Mouse (Mus musculus) MEL (cell line): ENCODE data around the gene Zfp189. TPM values are rescaled to one million over a fixed set of nuclear protein-coding genes. Genes with fewer than 3 reads are reported as not detected.

ENCODE experiments used
- DNase-seq: peaks from one replicate; pipeline ENCODE4 v3.0.0; 2011; ENCODE audit warnings: low read depth, low spot score
- H3K27ac ChIP-seq: 2 replicates; pipeline ENCODE4 v1.5.1; 2012; ENCODE audit warnings: low read depth, mild to moderate bottlenecking, control low read depth, low read length, moderate library complexity; ENCODE audit not compliant: control insufficient read depth
- H3K27me3 ChIP-seq, 2 experiments: fragments of 150-350 bp in 1 of 2; sonication (generic) in 1 of 2; 2 replicates each; pipeline ENCODE4 v1.6.1; 2012; ENCODE audit warnings: low read length in 2 of 2, mild to moderate bottlenecking in 2 of 2, improper control_type of control experiment in 1 of 2, moderate library complexity in 1 of 2; ENCODE audit not compliant: insufficient read depth in 2 of 2, control insufficient read depth in 1 of 2
- H3K36me3 ChIP-seq, 2 experiments: 2 replicates each; pipeline ENCODE4 v1.6.1; 2012 to 2014; ENCODE audit warnings: low read length in 2 of 2, improper control_type of control experiment in 1 of 2, inconsistent platforms in 1 of 2, mild to moderate bottlenecking in 1 of 2; ENCODE audit not compliant: insufficient read depth in 2 of 2, control insufficient read depth in 1 of 2
- H3K4me1 ChIP-seq, 2 experiments: fragments of 150-350 bp in 1 of 2; sonication (generic) in 1 of 2; 2 replicates each; pipeline ENCODE4 v1.6.1; 2012; ENCODE audit warnings: low read length in 2 of 2, improper control_type of control experiment in 1 of 2, mild to moderate bottlenecking in 1 of 2; ENCODE audit not compliant: insufficient read depth in 2 of 2, control insufficient read depth in 1 of 2
- H3K4me3 ChIP-seq, 2 experiments: fragments of 150-350 bp in 1 of 2; sonication (generic) in 1 of 2; 2 replicates each; pipeline ENCODE4 v1.5.1; 2012; ENCODE audit warnings: low read depth in 2 of 2, low read length in 2 of 2, mild to moderate bottlenecking in 2 of 2, moderate library complexity in 2 of 2, control low read depth in 1 of 2, improper control_type of control experiment in 1 of 2; ENCODE audit not compliant: control insufficient read depth in 1 of 2, insufficient read depth in 1 of 2
- H3K79me2 ChIP-seq: 2 replicates; pipeline ENCODE4 v1.6.1; 2012; ENCODE audit warnings: mild to moderate bottlenecking, low read length, moderate library complexity; ENCODE audit not compliant: control insufficient read depth, poor library complexity, insufficient read depth
- H3K9ac ChIP-seq: 2 replicates; pipeline ENCODE4 v1.6.1; 2012; ENCODE audit warnings: low read depth, mild to moderate bottlenecking, control low read depth, low read length, moderate library complexity; ENCODE audit not compliant: control insufficient read depth, poor library complexity, severe bottlenecking
- H3K9me3 ChIP-seq: fragments of 150-350 bp; sonication (generic); replicated peaks from 2 replicates; pipeline ENCODE4 v1.6.1; 2012; ENCODE audit warnings: mild to moderate bottlenecking, low read length, improper control_type of control experiment, moderate library complexity; ENCODE audit not compliant: insufficient read depth
- BHLHE40 ChIP-seq: IDR thresholded peaks from 2 replicates; pipeline ENCODE4 v1.6.1; 2012; ENCODE audit warnings: low read depth, mild to moderate bottlenecking, inconsistent platforms, low read length, improper control_type of control experiment, borderline replicate concordance
- CHD2 ChIP-seq: IDR thresholded peaks from 2 replicates; pipeline ENCODE4 v1.6.1; 2011; ENCODE audit warnings: low read length, improper control_type of control experiment
- CTCF ChIP-seq, 3 experiments: IDR thresholded peaks in 2 of 3; conservative IDR thresholded peaks in 1 of 3; 2 replicates each; pipeline ENCODE4 v1.5.1; 2011 to 2012; ENCODE audit warnings: low read length in 3 of 3, low read depth in 2 of 3, mild to moderate bottlenecking in 2 of 3, improper control_type of control experiment in 1 of 3, inconsistent platforms in 1 of 3, mixed read lengths in 1 of 3, moderate library complexity in 1 of 3; ENCODE audit not compliant: control insufficient read depth in 1 of 3, insufficient read depth in 1 of 3, poor library complexity in 1 of 3, severe bottlenecking in 1 of 3
- E2F4 ChIP-seq: IDR thresholded peaks from 2 replicates; pipeline ENCODE4 v1.6.1; 2011; ENCODE audit warnings: low read depth, low read length, improper control_type of control experiment, borderline replicate concordance
- ELF1 ChIP-seq: IDR thresholded peaks from 2 replicates; pipeline ENCODE4 v1.6.1; 2014; ENCODE audit warnings: low read depth, mild to moderate bottlenecking, inconsistent platforms, low read length, improper control_type of control experiment, moderate library complexity
- HCFC1 ChIP-seq: IDR thresholded peaks from 2 replicates; pipeline ENCODE4 v1.6.1; 2012; ENCODE audit warnings: low read depth, mild to moderate bottlenecking, inconsistent platforms, low read length, improper control_type of control experiment, moderate library complexity
- KAT2A ChIP-seq: conservative IDR thresholded peaks from 2 replicates; pipeline ENCODE4 v1.6.1; 2012; ENCODE audit warnings: low read depth, low read length, improper control_type of control experiment, inconsistent platforms
- NRF1 ChIP-seq: IDR thresholded peaks from 2 replicates; pipeline ENCODE4 v1.6.1; 2014; ENCODE audit warnings: low read depth, mild to moderate bottlenecking, inconsistent platforms, low read length, improper control_type of control experiment, moderate library complexity; ENCODE audit not compliant: poor library complexity, insufficient read depth, severe bottlenecking
- POLR2AphosphoS2 ChIP-seq: IDR thresholded peaks from 2 replicates; pipeline ENCODE4 v1.6.1; 2011; ENCODE audit warnings: low read length, improper control_type of control experiment
- UBTF ChIP-seq: IDR thresholded peaks from 2 replicates; pipeline ENCODE4 v1.6.1; 2012; ENCODE audit warnings: low read depth, mild to moderate bottlenecking, inconsistent platforms, low read length, improper control_type of control experiment, moderate library complexity, borderline replicate concordance; ENCODE audit not compliant: insufficient read depth
- ZC3H11A ChIP-seq: IDR thresholded peaks from 2 replicates; pipeline ENCODE4 v1.6.1; 2012; ENCODE audit warnings: low read depth, mild to moderate bottlenecking, inconsistent platforms, low read length, improper control_type of control experiment
- ZMIZ1 ChIP-seq: IDR thresholded peaks from 2 replicates; pipeline ENCODE4 v1.6.1; 2012; ENCODE audit warnings: low read depth, mild to moderate bottlenecking, inconsistent platforms, low read length, improper control_type of control experiment, moderate library complexity
- ZNF384 ChIP-seq: IDR thresholded peaks from 2 replicates; pipeline ENCODE4 v1.6.1; 2012; ENCODE audit warnings: low read depth, mild to moderate bottlenecking, inconsistent platforms, low read length, improper control_type of control experiment
- polyA plus RNA-seq, 2 experiments: library from polyadenylated mRNA; stranded (reverse) in 1 of 2; unstranded in 1 of 2; fragments of >175 nt in 1 of 2; fragments of >200 nt in 1 of 2; gene quantifications; 2 replicates each; pipeline versions ENCODE4 v1.2.1 to v1.2.4; 2012; ENCODE audit warnings: low replicate concordance in 2 of 2, low read depth in 1 of 2; ENCODE audit not compliant: insufficient read length in 2 of 2, insufficient read depth in 1 of 2, missing spikeins in 1 of 2
- total RNA-seq: library from RNA; depleted of rRNA; stranded (reverse); fragments of 300-350 nt; gene quantifications from 2 replicates; pipeline ENCODE4 v1.2.3, GENCODE M21; 2012

The Zfp189 gene
- total and polyA plus RNA-seq, 3 experiments: 3.3 to 5.3 TPM; not detected in 1

- H3K27ac ChIP-seq: no peak overlapping the region
- H3K27me3 ChIP-seq: peaks cover 2 to 4% of the 10 kb centered on the region in 2 experiments; a peak in 3 of 4 replicates
- H3K9ac ChIP-seq: no peak overlapping the region
Measured at GRCm38 (mm10) chr4:49547544-49548219, 26.7 kb downstream of the Zfp189 start.

DNA sequence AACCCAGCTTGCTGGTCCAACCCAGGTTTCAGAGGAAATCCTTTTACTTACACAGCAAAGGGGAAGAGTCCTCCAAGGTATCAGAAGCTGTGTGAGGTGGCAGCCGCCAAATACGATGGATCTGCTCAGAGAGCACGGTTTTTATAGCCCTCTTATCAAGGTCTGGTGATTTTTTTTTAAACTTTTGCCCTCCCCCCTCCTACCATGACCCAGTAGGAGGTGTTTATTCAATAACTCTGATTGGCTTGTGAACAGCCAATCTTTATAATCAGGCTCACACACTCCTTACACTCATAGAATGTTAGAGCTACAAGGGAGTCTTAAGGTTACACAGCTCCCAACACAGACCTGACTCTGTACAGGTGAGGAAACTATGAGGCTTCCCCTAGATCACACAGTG is 28.4 kb downstream of the Zfp189 start, which contains the start of gene Aldob:
TSS of gene Aldob (minus strand) at position 164 of the 400 bp plus-strand sequence.
- Histone ChIP-seq H3K27ac (no peak within 1 kb of the TSS), H3K4me3 (no peak within 1 kb of the TSS), H3K27me3 (peaks cover 2 to 4% of the 10 kb centered on the region in 2 experiments; a peak in 3 of 4 replicates), H3K79me2 (no peaks in the 10 kb centered on the region), H3K9me3 (no peaks in the 10 kb centered on the region), H3K36me3 (no peaks in the 10 kb centered on the region), H3K9ac (no peak within 1 kb of the TSS), H3K4me1 (no peaks in the 10 kb centered on the region)
- TF ChIP-seq HCFC1 (no peak), BHLHE40 (no peak), ELF1 (no peak), E2F4 (no peak), ZC3H11A (no peak), KAT2A (no peak)
- no peak for DNase-seq

More at GRCm38 (mm10) chr4:49547544-49548219, 26.7 kb downstream of the Zfp189 start:
- no peak for TF ChIP-seq CTCF (IDR thresholded peaks at IDR 0.05 in 2 of 3, conservative IDR thresholded peaks at IDR 0.05 in 1 of 3; ENCODE audit: control insufficient read depth in 1 of 3, insufficient read depth in 1 of 3, low read depth in 2 of 3, low read length in 3 of 3, poor library complexity in 1 of 3, severe bottlenecking in 1 of 3)
- TF ChIP-seq NRF1: no peak
- no peak for TF ChIP-seq UBTF
- no peak for TF ChIP-seq ZMIZ1
- TF ChIP-seq E2F4: no peak
- no peak for TF ChIP-seq ZNF384
- no peak for TF ChIP-seq POLR2AphosphoS2
- TF ChIP-seq, all 39 proteins: peak for 0
- H3K79me2 ChIP-seq: no peaks in the 10 kb centered on the region
- H3K9me3 ChIP-seq: no peaks in the 10 kb centered on the region
- H3K4me3 ChIP-seq: no peak overlapping the region
- H3K36me3 ChIP-seq: no peaks in the 10 kb centered on the region
- no peaks in the 10 kb centered on the region for H3K4me1 ChIP-seq
- DNase-seq: no peak

- H3K4me3 ChIP-seq: no peak overlapping the region
- no peak overlapping the region for H3K9ac ChIP-seq
- H3K36me3 ChIP-seq: no peaks in the 10 kb centered on the region
- no peaks in the 10 kb centered on the region for H3K9me3 ChIP-seq
- no peaks in the 10 kb centered on the region for H3K4me1 ChIP-seq
- H3K27me3 ChIP-seq: peaks cover 0 to 2% of the 10 kb centered on the region in 2 experiments; a peak in 2 of 4 replicates
- H3K79me2 ChIP-seq: no peaks in the 10 kb centered on the region
- DNase-seq: no peak
- H3K27ac ChIP-seq: no peak overlapping the region
- TF ChIP-seq CHD2: no peak
Measured at GRCm38 (mm10) chr4:49553380-49553779, 32.4 kb downstream of the Zfp189 start.
